Mouse (Mus musculus) liver, embryonic 14.5 days (tissue): ENCODE data around the gene Slc35c2. TPM values are rescaled to one million over a fixed set of nuclear protein-coding genes. Genes with fewer than 3 reads are reported as not detected.

Experiments used
- ATAC-seq: fragments of 200-750 bp; cut with Nextera tagmentation; 2 replicates; pipeline ENCODE4 v1.8.0; 2017; ENCODE audit warnings: moderate number of reproducible peaks, mild to moderate bottlenecking, moderate library complexity; ENCODE audit not compliant: insufficient read depth
- DNase-seq, 3 experiments: peaks; one replicate each; pipeline ENCODE4 v3.0.0-alpha.2; 2012 to 2013; ENCODE audit warnings: low read depth in 3 of 3, low spot score in 3 of 3
- H3K27ac ChIP-seq: fragments of 300-500 bp; sonication (generic); 2 replicates; pipeline ENCODE4 v1.5.1; 2014; ENCODE audit warnings: moderate library complexity, mild to moderate bottlenecking, control low read depth, inconsistent platforms
- H3K27me3 ChIP-seq: fragments of 300-500 bp; sonication (generic); 2 replicates; pipeline ENCODE4 v1.6.1; 2014; ENCODE audit warnings: mild to moderate bottlenecking, low read length, moderate library complexity; ENCODE audit not compliant: control insufficient read depth, insufficient read depth
- H3K36me3 ChIP-seq: fragments of 300-500 bp; sonication (generic); replicated peaks from 2 replicates; pipeline ENCODE4 v1.6.1; 2014; ENCODE audit warnings: low read depth; ENCODE audit not compliant: control insufficient read depth, insufficient read depth
- H3K4me1 ChIP-seq, 2 experiments: fragments of 200-500 bp in 1 of 2; fragments of 300-500 bp in 1 of 2; sonication (generic) in 1 of 2; replicated peaks; 2 replicates each; pipeline ENCODE4 v1.6.1; 2012 to 2014; ENCODE audit warnings: antibody characterized with exemption in 1 of 2, inconsistent platforms in 1 of 2, low read length in 1 of 2; ENCODE audit not compliant: control insufficient read depth in 2 of 2, insufficient read depth in 2 of 2
- H3K4me2 ChIP-seq: fragments of 300-500 bp; sonication (generic); 2 replicates; pipeline ENCODE4 v1.6.1; 2014; ENCODE audit warnings: low read depth, mild to moderate bottlenecking, control low read depth, moderate library complexity
- H3K4me3 ChIP-seq, 2 experiments: fragments of 200-500 bp in 1 of 2; fragments of 300-500 bp in 1 of 2; sonication (generic) in 1 of 2; 2 replicates each; pipeline ENCODE4 v1.5.1; 2012 to 2014; ENCODE audit warnings: low read depth in 2 of 2, low read length in 2 of 2, mild to moderate bottlenecking in 2 of 2, control low read depth in 1 of 2, inconsistent platforms in 1 of 2, moderate library complexity in 1 of 2; ENCODE audit not compliant: insufficient read depth in 1 of 2
- H3K9ac ChIP-seq: fragments of 300-500 bp; sonication (generic); replicated peaks from 2 replicates; pipeline ENCODE4 v1.6.1; 2014; ENCODE audit warnings: mild to moderate bottlenecking, control low read depth, moderate library complexity
- H3K9me3 ChIP-seq: fragments of 300-500 bp; sonication (generic); 2 replicates; pipeline ENCODE4 v1.6.1; 2016; ENCODE audit warnings: low read length, mixed read lengths; ENCODE audit not compliant: control insufficient read depth
- CTCF ChIP-seq: IDR thresholded peaks from 2 replicates; pipeline ENCODE4 v1.5.1; 2016; ENCODE audit warnings: antibody characterized with exemption, low read depth, control low read depth
- EP300 ChIP-seq: IDR thresholded peaks from 2 replicates; pipeline ENCODE4 v1.6.1; 2016; ENCODE audit warnings: antibody characterized with exemption, low read depth
- WGBS: fragments of 180-500 bp; shearing (Covaris S2); extraction: QIAGEN DNeasy Blood & Tissue Kit; methylation state at CpG from one replicate; pipeline ENCODE4 v1.1.7; 2014; ENCODE audit not compliant: insufficient replicate concordance; 5-methylcytosine and 5-hydroxymethylcytosine counted together
- polyA plus RNA-seq, 2 experiments: library from polyadenylated mRNA; depleted of rRNA in 1 of 2; stranded (reverse) in 1 of 2; unstranded in 1 of 2; fragments of >200 nt; fragmentation: Nextera tagmentation in 1 of 2; extraction: Ambion mirVana in 1 of 2; gene quantifications; 2 replicates each; pipeline versions ENCODE4 v1.2.1 to v1.2.3; 2012 to 2014

The Slc35c2 gene
- polyA plus RNA-seq, 2 experiments = 20.4 to 27.3 TPM

GRCm38 (mm10) chr2:165303354-165304012 is 15.8 kb upstream of the Slc35c2 start:
- H3K4me1 ChIP-seq = no peaks in the 10 kb centered on the region; a peak in 1 of 4 replicates
- no peaks in the 10 kb centered on the region for H3K9me3 ChIP-seq
- no peaks in the 10 kb centered on the region for H3K27me3 ChIP-seq
- no peak overlapping the region for H3K4me2 ChIP-seq
- no peak for DNase-seq
- TF ChIP-seq CTCF = no peak
- no peak for TF ChIP-seq EP300
- H3K4me3 ChIP-seq = no peak overlapping the region
- ATAC-seq = no peak
- peaks cover 3% of the 10 kb centered on the region; the same call in 1 of the 2 replicates for H3K36me3 ChIP-seq
- H3K27ac ChIP-seq = no peak overlapping the region
- H3K9ac ChIP-seq = no peak overlapping the region
- 77% methylated on average over 6 of the region's 6 CpGs for WGBS

- Histone ChIP-seq H3K27ac (no peak overlapping the region), H3K4me2 (no peak overlapping the region), H3K9me3 (no peaks in the 10 kb centered on the region), H3K4me3 (no peak overlapping the region), H3K4me1 (no peaks in the 10 kb centered on the region; a peak in 1 of 4 replicates), H3K9ac (no peak overlapping the region), H3K27me3 (no peaks in the 10 kb centered on the region), H3K36me3 (peaks cover 3% of the 10 kb centered on the region)
- WGBS = 73% methylated on average over 3 of the region's 3 CpGs
- TF ChIP-seq CTCF (no peak), EP300 (no peak)
- DNase-seq (no peak), ATAC-seq (no peak)
Observed at GRCm38 (mm10) chr2:165301409-165301808, 13.7 kb upstream of the Slc35c2 start.

GRCm38 (mm10) chr2:165300885-165301284 is 13.2 kb upstream of the Slc35c2 start:
- no peak for ATAC-seq
- H3K4me1 ChIP-seq = no peaks in the 10 kb centered on the region; a peak in 1 of 4 replicates
- H3K4me3 ChIP-seq = no peak overlapping the region
- DNase-seq = no peak
- H3K27ac ChIP-seq = no peak overlapping the region
- H3K9me3 ChIP-seq = no peaks in the 10 kb centered on the region
- no peak overlapping the region for H3K9ac ChIP-seq
- TF ChIP-seq EP300 (no peak), CTCF (no peak)
- H3K4me2 ChIP-seq = no peak overlapping the region
- H3K27me3 ChIP-seq = no peaks in the 10 kb centered on the region
- 81% methylated on average over 6 of the region's 6 CpGs for WGBS
- H3K36me3 ChIP-seq = peaks cover 3% of the 10 kb centered on the region

DNA sequence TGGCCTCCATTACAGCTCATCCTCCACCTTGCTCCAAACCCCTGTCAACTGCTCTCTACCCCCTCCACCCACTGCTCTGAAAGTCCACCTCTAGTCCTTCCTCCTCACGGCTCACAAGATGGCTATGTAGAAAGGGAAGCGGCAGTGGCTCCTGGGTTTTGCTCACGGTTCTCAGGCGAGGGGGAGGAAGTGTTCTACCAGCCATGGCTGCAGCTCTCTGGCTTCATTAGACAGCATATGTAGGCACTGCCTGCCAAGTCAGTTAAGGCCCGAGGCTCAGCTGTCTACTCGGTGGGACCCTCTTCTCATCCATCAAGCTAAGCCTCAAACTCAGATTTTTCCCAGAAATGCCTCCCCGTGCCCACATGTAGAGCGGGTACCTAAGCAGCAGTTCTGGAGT is 12.8 kb upstream of the Slc35c2 start:
- no peak for DNase-seq
- peaks cover 3% of the 10 kb centered on the region for H3K36me3 ChIP-seq
- H3K9ac ChIP-seq = no peak overlapping the region
- no peak overlapping the region for H3K4me2 ChIP-seq
- WGBS = 60% methylated on average over 8 of the region's 8 CpGs
- H3K9me3 ChIP-seq = no peaks in the 10 kb centered on the region
- no peaks in the 10 kb centered on the region for H3K27me3 ChIP-seq
- no peaks in the 10 kb centered on the region; a peak in 1 of 4 replicates for H3K4me1 ChIP-seq
- ATAC-seq = no peak
- no peak overlapping the region for H3K4me3 ChIP-seq
- TF ChIP-seq CTCF = no peak
- TF ChIP-seq EP300 = no peak
- H3K27ac ChIP-seq = no peak overlapping the region

GRCm38 (mm10) chr2:165297429-165297828 is 9.8 kb upstream of the Slc35c2 start:
- Histone ChIP-seq H3K27ac (no peak overlapping the region), H3K4me2 (no peak overlapping the region), H3K4me1 (no peaks in the 10 kb centered on the region), H3K36me3 (no peaks in the 10 kb centered on the region; the same call in none of the 2 replicates), H3K9ac (no peak overlapping the region), H3K9me3 (no peaks in the 10 kb centered on the region), H3K4me3 (no peak overlapping the region), H3K27me3 (no peaks in the 10 kb centered on the region)
- 73% methylated on average over 11 of the region's 11 CpGs for WGBS
- ATAC-seq (no peak), DNase-seq (no peak)
- no peak for TF ChIP-seq EP300
- TF ChIP-seq CTCF = no peak
